8 mouse cellular contexts compared by ENCODE assay signal in the genomic region with DNA sequence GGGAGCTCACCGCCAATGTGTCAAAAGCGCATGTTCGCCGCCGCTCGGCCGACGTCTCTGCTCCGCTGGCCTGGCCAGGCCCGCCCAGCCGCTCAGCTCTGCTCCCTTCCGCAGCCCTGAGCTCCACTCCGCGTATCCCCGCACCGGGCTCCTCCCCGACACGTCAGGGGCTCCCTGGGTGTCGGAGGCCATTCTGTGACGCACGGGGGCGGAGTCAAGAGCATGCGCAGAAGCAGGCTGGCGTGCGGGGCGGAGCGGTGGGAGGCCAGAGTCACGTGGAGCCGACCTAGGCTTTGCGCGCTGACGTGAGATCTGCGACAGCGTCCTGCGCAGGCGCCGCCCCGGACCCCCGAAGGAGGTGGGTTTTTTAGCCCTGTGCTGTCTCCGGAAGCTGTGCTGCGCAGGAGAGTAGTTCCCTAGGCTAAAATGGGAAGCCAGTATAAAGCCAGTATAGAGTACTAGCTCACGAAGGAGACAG. TPM values are rescaled to one million over a fixed set of nuclear protein-coding genes. Genes with fewer than 3 reads are reported as not detected.
A peak's percentile ranks its signal among the peaks of the same experiment; 100 is the strongest.
DNase-seq lines count a peak whose midpoint lies in the region; ATAC-seq and TF ChIP-seq lines count a peak whose summit lies in the region.

No protein-coding gene starts in this region.

- ATAC-seq in forebrain, embryonic 12.5 days (ENCODE audit: low FRiP score): peak; percentile 99
- peak; percentile 99 for ATAC-seq in liver, postnatal 0 days
- peak; percentile 99 for ATAC-seq in neural tube, embryonic 14.5 days (ENCODE audit: low read depth)

- no peaks in the 10 kb centered on the region for H3K27me3 ChIP-seq in CH12.LX (replicated peaks)
- peaks cover 10% of the 10 kb centered on the region for H3K27me3 ChIP-seq in forebrain, embryonic 12.5 days
- H3K27me3 ChIP-seq in liver, postnatal 0 days (ENCODE audit: insufficient read depth, low read length): no peaks in the 10 kb centered on the region
- H3K27me3 ChIP-seq in neural tube, embryonic 14.5 days (ENCODE audit: control insufficient read depth, insufficient read depth, low read length): no peaks in the 10 kb centered on the region

- dilution Hi-C loops in CH12.LX (cut with MboI; ENCODE audit: extremely low pct_ligation_motif_present, extremely low pct_unique_long_range_greater_than_20kb, low sequenced_read_pairs): no loop called here

- TF ChIP-seq POLR2A in CH12.LX (IDR thresholded peaks at IDR 0.05; ENCODE audit: low read depth, low read length): peak; percentile 96

- under 1% methylated on average over 42 of the region's 42 CpGs for WGBS in forebrain, embryonic 12.5 days
- WGBS in large intestine, adult 2 months: under 1% methylated on average over 42 of the region's 42 CpGs
- WGBS in liver, postnatal 0 days (ENCODE audit: insufficient replicate concordance): 1% methylated on average over 34 of the region's 42 CpGs
- WGBS in neural tube, embryonic 14.5 days: under 1% methylated on average over 42 of the region's 42 CpGs

- no peak for TF ChIP-seq RAD21 in CH12.LX (IDR thresholded peaks at IDR 0.05; ENCODE audit: low read depth, low read length)

- H3K4me2 ChIP-seq in CH12.LX (ENCODE audit: insufficient read depth, low read depth, poor library complexity, severe bottlenecking): peak overlapping the region; percentile 92; the same call in 1 of the 2 replicates
- H3K4me2 ChIP-seq in forebrain, embryonic 12.5 days: peak overlapping the region; percentile 71
- H3K4me2 ChIP-seq in liver, postnatal 0 days (ENCODE audit: low read depth, low read length): peak overlapping the region; percentile 75
- H3K4me2 ChIP-seq in neural tube, embryonic 14.5 days (ENCODE audit: low read depth, low read length): peak overlapping the region; percentile 76

- peak overlapping the region; percentile 92 to 97 (median 92) for H3K4me3 ChIP-seq in CH12.LX (replicated peaks in 1 of 3; ENCODE audit: low read depth in 2 of 3, low read length in 2 of 3, poor library complexity in 1 of 3)
- peak overlapping the region; percentile 83 for H3K4me3 ChIP-seq in forebrain, embryonic 12.5 days (replicated peaks)
- peak overlapping the region; percentile 86 for H3K4me3 ChIP-seq in liver, postnatal 0 days (ENCODE audit: low read depth, low read length)
- H3K4me3 ChIP-seq in neural tube, embryonic 14.5 days (ENCODE audit: low read depth, low read length): peak overlapping the region; percentile 85

- H3K9me3 ChIP-seq in CH12.LX (replicated peaks; ENCODE audit: low read length): no peaks in the 10 kb centered on the region
- H3K9me3 ChIP-seq in forebrain, embryonic 12.5 days: no peaks in the 10 kb centered on the region
- H3K9me3 ChIP-seq in liver, postnatal 0 days (ENCODE audit: low read length): no peaks in the 10 kb centered on the region
- no peaks in the 10 kb centered on the region for H3K9me3 ChIP-seq in neural tube, embryonic 14.5 days (ENCODE audit: control insufficient read depth, low read length)

- H3K4me1 ChIP-seq in CH12.LX (ENCODE audit: control insufficient read depth in 1 of 2, insufficient read depth in 2 of 2): peaks cover 2 to 34% of the 10 kb centered on the region in 2 experiments; a peak in 2 of 4 replicates
- H3K4me1 ChIP-seq in forebrain, embryonic 12.5 days: peaks cover 27% of the 10 kb centered on the region
- peaks cover 43% of the 10 kb centered on the region for H3K4me1 ChIP-seq in liver, postnatal 0 days (ENCODE audit: insufficient read depth)
- H3K4me1 ChIP-seq in neural tube, embryonic 14.5 days (ENCODE audit: control insufficient read depth, insufficient read depth, low read length): peaks cover 19% of the 10 kb centered on the region

- peak overlapping the region; percentile 63 for H3K27ac ChIP-seq in CH12.LX (ENCODE audit: insufficient read depth, low read depth)
- peak overlapping the region; percentile 97 for H3K27ac ChIP-seq in forebrain, embryonic 12.5 days
- peak overlapping the region; percentile 99 for H3K27ac ChIP-seq in liver, postnatal 0 days (ENCODE audit: low read depth)
- H3K27ac ChIP-seq in neural tube, embryonic 14.5 days (ENCODE audit: low read depth, low read length): peak overlapping the region; percentile 92

- intact Hi-C loops in heart, postnatal 10 days (cut with DNase I): loop anchor here (2.0 kb wide), 1 partner anchor 20 kb away; no protein-coding TSS in a partner anchor

- H3K36me3 ChIP-seq in CH12.LX (replicated peaks in 1 of 2; ENCODE audit: control insufficient read depth in 1 of 2, insufficient read depth in 1 of 2, low read length in 1 of 2): peaks cover 0 to 14% of the 10 kb centered on the region in 2 experiments
- H3K36me3 ChIP-seq in forebrain, embryonic 12.5 days (replicated peaks): no peaks in the 10 kb centered on the region
- 0 out of 2 replicates have a peak, but pooled peaks cover 3% of the 10 kb centered on the region for H3K36me3 ChIP-seq in liver, postnatal 0 days (replicated peaks; ENCODE audit: insufficient read depth, low read length)
- no peaks in the 10 kb centered on the region for H3K36me3 ChIP-seq in neural tube, embryonic 14.5 days (ENCODE audit: control insufficient read depth, insufficient read depth, low read length)

- TF ChIP-seq CTCF in CH12.LX (conservative IDR thresholded peaks at IDR 0.05 in 1 of 2, IDR thresholded peaks at IDR 0.05 in 1 of 2; ENCODE audit: low read depth in 2 of 2, low read length in 2 of 2): no peak
- TF ChIP-seq CTCF in liver, postnatal 0 days (IDR thresholded peaks at IDR 0.05; ENCODE audit: low read depth): no peak

- peaks cover 38% of the 10 kb centered on the region for H3K79me2 ChIP-seq in CH12.LX (replicated peaks; ENCODE audit: control insufficient read depth, extremely low read depth, insufficient read depth, poor library complexity, severe bottlenecking)

- no peak for TF ChIP-seq EP300 in CH12.LX (IDR thresholded peaks at IDR 0.05; ENCODE audit: low read length)
- no peak for TF ChIP-seq EP300 in liver, postnatal 0 days (IDR thresholded peaks at IDR 0.05; ENCODE audit: low read depth)

- peak; percentile 100 for DNase-seq in CH12.LX (ENCODE audit: extremely low read depth)
- peak; percentile 98 for DNase-seq in c-Kit-positive CD71-positive TER-119-negative erythroid progenitor cells, embryonic 14.5 days (ENCODE audit: low read depth)
- DNase-seq in heart, postnatal 10 days: peak; percentile 100
- DNase-seq in large intestine, adult 2 months (ENCODE audit: low read depth, low spot score): peak; percentile 96
- DNase-seq in liver, postnatal 0 days: peak; percentile 100
- DNase-seq in testis, postnatal 10 days (ENCODE audit: low spot score): peak; percentile 99

- in situ Hi-C loops in CH12.LX (cut with MboI; ENCODE audit: low pct_ligation_motif_present, low pct_unique_long_range_greater_than_20kb, low sequenced_read_pairs): no loop called here

- H3K9ac ChIP-seq in CH12.LX (ENCODE audit: insufficient read depth, low read depth): peak overlapping the region; percentile 97
- peak overlapping the region; percentile 92 for H3K9ac ChIP-seq in forebrain, embryonic 12.5 days
- peak overlapping the region; percentile 96 for H3K9ac ChIP-seq in liver, postnatal 0 days (replicated peaks)
- H3K9ac ChIP-seq in neural tube, embryonic 14.5 days (replicated peaks; ENCODE audit: low read depth, low read length): peak overlapping the region; percentile 84

TF ChIP-seq in CH12.LX, 34 proteins besides CTCF, POLR2A, EP300 and RAD21 (continues in another document):
- TF ChIP-seq MXI1 (IDR thresholded peaks at IDR 0.05; ENCODE audit: low read depth, low read length) (peak; percentile 76; the same call in 1 of the 2 replicates), ZNF384 (IDR thresholded peaks at IDR 0.05; ENCODE audit: low read depth, low read length) (no peak), ZKSCAN1 (IDR thresholded peaks at IDR 0.05; ENCODE audit: borderline replicate concordance, low read depth, low read length) (no peak), PAX5 (IDR thresholded peaks at IDR 0.05; ENCODE audit: low read length) (no peak), BHLHE40 (IDR thresholded peaks at IDR 0.05; ENCODE audit: low read depth, low read length) (peak; percentile 91), JUN (IDR thresholded peaks at IDR 0.05; ENCODE audit: insufficient read depth, low read depth, low read length) (no peak), MAX (IDR thresholded peaks at IDR 0.05; ENCODE audit: low read length) (peak; percentile 99), ZC3H11A (IDR thresholded peaks at IDR 0.05; ENCODE audit: low read depth, low read length) (no peak), ETS1 (conservative IDR thresholded peaks at IDR 0.05; ENCODE audit: low read depth, low read length) (peak; percentile 53), POLR2AphosphoS2 (IDR thresholded peaks at IDR 0.05; ENCODE audit: low read depth, low read length) (peak; percentile 89)

RNA-seq across cellular contexts. Expression of a gene that starts 18.7 kb away (rescaled TPM):
- total RNA-seq in CH12.LX (2012; rRNA removed) (30.3 and 31.1 TPM in 2 replicates), CH12.LX (2014; rRNA removed) (46.9 and 47.0 TPM in 2 replicates)
- polyA plus RNA-seq in CH12.LX (2012; ENCODE audit: insufficient read length, low read depth): 35.2 and 54.4 TPM in 2 replicates
- 58.3 and 61.3 TPM in 2 replicates for polyA plus RNA-seq in forebrain, embryonic 12.5 days (2016; fragmentation: Nextera tagmentation; extraction: Ambion mirVana)
- 10 to 100 TPM; 67.3 to 70.9 TPM for total RNA-seq in heart, postnatal 10 days (2021)
- 31.3 and 33.9 TPM in 2 replicates for polyA plus RNA-seq in large intestine, adult 2 months (2012; rRNA removed)
- polyA plus RNA-seq in liver, postnatal 0 days (2015; fragmentation: Nextera tagmentation; extraction: Ambion mirVana): 32.8 and 33.8 TPM in 2 replicates
- polyA plus RNA-seq in neural tube, embryonic 14.5 days (2014; fragmentation: Nextera tagmentation; extraction: Ambion mirVana): 96.3 and 109 TPM in 2 replicates

RNA-seq across cellular contexts. Expression of a gene that starts 35.4 kb away (rescaled TPM):
- total RNA-seq in CH12.LX (2012; rRNA removed) (not detected in 2 replicates), CH12.LX (2014; rRNA removed) (not detected in 2 replicates)
- polyA plus RNA-seq in CH12.LX (2012; ENCODE audit: insufficient read length, low read depth): not detected in 2 replicates
- polyA plus RNA-seq in forebrain, embryonic 12.5 days (2016; fragmentation: Nextera tagmentation; extraction: Ambion mirVana): 0.06 TPM in 1 of 2 replicates, not detected in the other
- total RNA-seq in heart, postnatal 10 days (2021): under 1 TPM; 0.10 to 0.17 TPM
- polyA plus RNA-seq in large intestine, adult 2 months (2012; rRNA removed): not detected in 2 replicates
- 0.02 and 0.07 TPM in 2 replicates for polyA plus RNA-seq in liver, postnatal 0 days (2015; fragmentation: Nextera tagmentation; extraction: Ambion mirVana)
- polyA plus RNA-seq in neural tube, embryonic 14.5 days (2014; fragmentation: Nextera tagmentation; extraction: Ambion mirVana): not detected in 2 replicates

RNA-seq across cellular contexts. Expression of a gene that starts 48.4 kb away (rescaled TPM):
- total RNA-seq in CH12.LX (2012; rRNA removed) (6,137 and 6,551 TPM in 2 replicates), CH12.LX (2014; rRNA removed) (6,202 and 6,508 TPM in 2 replicates)
- polyA plus RNA-seq in CH12.LX (2012; ENCODE audit: insufficient read length, low read depth): 3,408 and 4,622 TPM in 2 replicates
- 781 and 837 TPM in 2 replicates for polyA plus RNA-seq in forebrain, embryonic 12.5 days (2016; fragmentation: Nextera tagmentation; extraction: Ambion mirVana)
- total RNA-seq in heart, postnatal 10 days (2021): 100 to 1,000 TPM; 777 to 828 TPM
- 1,642 and 1,727 TPM in 2 replicates for polyA plus RNA-seq in large intestine, adult 2 months (2012; rRNA removed)
- polyA plus RNA-seq in liver, postnatal 0 days (2015; fragmentation: Nextera tagmentation; extraction: Ambion mirVana): 531 and 540 TPM in 2 replicates
- polyA plus RNA-seq in neural tube, embryonic 14.5 days (2014; fragmentation: Nextera tagmentation; extraction: Ambion mirVana): 594 and 606 TPM in 2 replicates

Comparison
In these comparisons a context has a peak if more than half of its experiments do, and no peak if none do; other contexts are left out.
1. Peak in every context shown above with its lines: DNase-seq, ATAC-seq, H3K4me3 ChIP-seq and H3K27ac ChIP-seq.